Mouse (Mus musculus) CH12.LX (cell line): ENCODE results near the gene Eif3l.

Experiments
- CHD1 ChIP-seq: IDR thresholded peaks from 2 replicates; pipeline ENCODE4 v1.6.1; 2012; ENCODE audit warnings: low read depth, low read length, improper control_type of control experiment, inconsistent platforms
- CTCF ChIP-seq, 2 experiments: IDR thresholded peaks in 1 of 2; conservative IDR thresholded peaks in 1 of 2; 2 replicates each; pipeline ENCODE4 v1.5.1; 2011 to 2012; ENCODE audit warnings: low read depth in 2 of 2, low read length in 2 of 2, improper control_type of control experiment in 1 of 2, inconsistent platforms in 1 of 2, mild to moderate bottlenecking in 1 of 2, moderate library complexity in 1 of 2
- EP300 ChIP-seq: IDR thresholded peaks from 2 replicates; pipeline ENCODE4 v1.6.1; 2011; ENCODE audit warnings: low read length, improper control_type of control experiment
- ETS1 ChIP-seq: conservative IDR thresholded peaks from 2 replicates; pipeline ENCODE4 v1.6.1; 2012; ENCODE audit warnings: low read depth, mild to moderate bottlenecking, inconsistent platforms, low read length, improper control_type of control experiment, moderate library complexity
- MAZ ChIP-seq: IDR thresholded peaks from 2 replicates; pipeline ENCODE4 v1.6.1; 2012; ENCODE audit warnings: low read depth, mild to moderate bottlenecking, inconsistent platforms, low read length, improper control_type of control experiment, moderate library complexity
- SMC3 ChIP-seq: IDR thresholded peaks from 2 replicates; pipeline ENCODE4 v1.6.1; 2011; ENCODE audit warnings: low read depth, low read length, improper control_type of control experiment
- ZNF384 ChIP-seq: IDR thresholded peaks from 2 replicates; pipeline ENCODE4 v1.6.1; 2012; ENCODE audit warnings: low read depth, low read length, improper control_type of control experiment, inconsistent platforms

GRCm38 (mm10) chr15:79026511-79027290 is 48.3 kb upstream of the Eif3l start:
- TF ChIP-seq MAZ (no peak), CTCF (conservative IDR thresholded peaks at IDR 0.05 in 1 of 2, IDR thresholded peaks at IDR 0.05 in 1 of 2; ENCODE audit: low read depth in 2 of 2, low read length in 2 of 2) (no peak), SMC3 (no peak), EP300 (no peak), ETS1 (no peak), CHD1 (no peak), ZNF384 (no peak)
